Mouse (Mus musculus) splenic B cell, adult 2 months (primary cell): ENCODE results near the gene Psme2b.
A peak's percentile ranks its signal among the peaks of the same experiment; 100 is the strongest.
"Not testable (repeated sequence)": the region's sequence is repeated elsewhere in the genome, so short reads cannot be mapped to it uniquely, and the experiment has no call there.

Experiments
- DNase-seq: peaks from one replicate; pipeline ENCODE4 v3.0.0-alpha.2; 2011; ENCODE audit warnings: low read depth, low spot score
- H3K27me3 ChIP-seq: 2 replicates; pipeline ENCODE4 v1.6.1; 2012; ENCODE audit warnings: mild to moderate bottlenecking, low read length, moderate library complexity, mixed read lengths; ENCODE audit not compliant: control insufficient read depth, poor library complexity, insufficient read depth, severe bottlenecking
- H3K36me3 ChIP-seq: 2 replicates; pipeline ENCODE4 v1.6.1; 2012; ENCODE audit warnings: mild to moderate bottlenecking, low read length, moderate library complexity, mixed read lengths; ENCODE audit not compliant: control insufficient read depth, poor library complexity, insufficient read depth, severe bottlenecking

Gene Psme2b

GRCm38 (mm10) chr11:48928068-48928467 is 17.9 kb downstream of the Psme2b start:
- not testable (repeated sequence) for H3K36me3 ChIP-seq, H3K27me3 ChIP-seq, DNase-seq

DNA sequence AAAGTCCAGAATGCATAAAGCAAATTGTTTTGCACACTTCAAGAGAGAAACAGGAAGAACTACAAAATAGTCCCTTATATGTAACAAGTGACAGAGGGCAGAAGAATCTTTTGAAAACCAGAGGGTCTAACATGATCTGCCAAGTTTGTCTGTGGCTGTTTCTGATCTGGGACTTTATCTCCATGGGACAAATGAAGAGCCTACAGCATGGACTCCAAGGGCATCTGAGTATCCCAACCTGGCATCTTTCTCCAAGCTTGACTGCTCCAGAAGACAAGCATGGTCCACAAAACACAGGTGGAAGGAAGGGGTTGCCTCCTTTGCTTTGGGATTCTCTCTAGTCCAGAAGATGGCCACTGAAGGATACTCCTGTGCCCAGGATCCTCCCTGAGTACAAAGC is 19.6 kb downstream of the Psme2b start:
- H3K27me3 ChIP-seq, DNase-seq, H3K36me3 ChIP-seq: not testable (repeated sequence)

GRCm38 (mm10) chr11:48923818-48924217 is 22.2 kb downstream of the Psme2b start:
- DNase-seq, H3K27me3 ChIP-seq, H3K36me3 ChIP-seq: not testable (repeated sequence)

DNA sequence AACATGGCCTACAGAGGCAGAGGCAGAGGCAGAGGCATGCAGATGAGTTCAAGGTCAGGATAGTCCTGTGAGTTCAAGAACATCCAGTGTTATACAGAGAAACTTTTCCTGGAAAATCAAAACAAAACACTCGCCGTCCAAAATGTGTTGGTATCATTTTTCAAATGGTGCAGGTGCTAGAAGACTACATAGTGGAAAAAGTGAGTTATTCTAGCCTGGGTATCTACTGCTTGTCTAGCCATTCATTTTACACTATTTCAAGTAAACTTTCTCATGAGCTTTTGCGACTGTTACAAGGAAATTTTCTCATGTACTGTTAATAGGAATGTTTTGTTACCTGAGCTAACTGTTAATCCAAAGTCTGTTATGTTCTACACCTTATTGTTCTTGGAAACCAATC is 27.6 kb downstream of the Psme2b start:
- DNase-seq = no peak
- Histone ChIP-seq H3K36me3 (no peaks in the 10 kb centered on the region), H3K27me3 (no peaks in the 10 kb centered on the region)

- Histone ChIP-seq H3K27me3 (no peaks in the 10 kb centered on the region), H3K36me3 (no peaks in the 10 kb centered on the region)
- DNase-seq = peak; percentile 64
These were observed 32.4 kb downstream of the Psme2b start for GRCm38 (mm10) chr11:48913611-48914010.

- Histone ChIP-seq H3K27me3 (no peaks in the 10 kb centered on the region), H3K36me3 (no peaks in the 10 kb centered on the region)
- no peak for DNase-seq
These were observed 37.5 kb downstream of the Psme2b start for GRCm38 (mm10) chr11:48908459-48908858.

DNA sequence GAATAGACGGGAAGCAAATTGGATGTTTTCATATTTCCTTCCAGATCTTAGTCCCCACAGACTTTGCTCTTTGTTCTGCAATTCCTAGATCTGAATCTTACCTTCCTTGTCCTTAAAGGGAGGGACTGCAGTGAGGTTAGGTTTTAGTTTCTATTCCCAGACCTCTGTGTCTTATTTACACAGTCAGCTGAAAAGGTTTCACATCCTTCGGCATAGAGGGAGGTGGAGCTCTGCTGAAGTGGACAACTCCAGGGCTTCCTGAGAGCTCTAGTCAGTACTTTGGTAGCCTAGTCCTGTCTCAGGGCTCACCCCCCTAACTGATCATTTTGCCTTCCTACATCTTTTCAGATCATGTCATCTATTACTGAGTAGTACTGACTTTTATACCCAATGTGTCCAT is 44.0 kb downstream of the Psme2b start, which contains the start of gene Gm5431:
Gene Gm5431 (minus strand): TSS at position 194 of the 400 bp plus-strand sequence.
- peak; percentile 62 for DNase-seq
- H3K36me3 ChIP-seq = no peaks in the 10 kb centered on the region
- no peaks in the 10 kb centered on the region for H3K27me3 ChIP-seq

DNA sequence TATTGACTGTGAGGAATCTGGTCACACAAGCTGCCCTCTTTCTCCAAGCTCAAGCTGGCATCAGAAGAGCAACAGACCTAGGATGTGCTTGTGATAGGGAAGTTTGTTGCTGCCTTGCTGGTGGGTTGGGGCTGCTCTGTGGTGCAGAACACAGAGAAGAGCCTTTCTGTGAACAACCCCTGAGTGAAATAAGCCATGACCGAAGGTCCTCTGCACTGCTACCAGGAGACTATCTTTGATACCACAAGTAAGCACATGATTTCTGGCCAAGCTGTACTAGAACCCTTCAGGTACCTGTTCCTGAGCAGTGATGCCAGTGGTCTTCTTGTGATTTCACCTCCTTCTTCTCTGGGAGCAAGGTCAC is 44.4 kb downstream of the Psme2b start:
- DNase-seq = peak; percentile 68
- not testable (repeated sequence) for H3K36me3 ChIP-seq

DNA sequence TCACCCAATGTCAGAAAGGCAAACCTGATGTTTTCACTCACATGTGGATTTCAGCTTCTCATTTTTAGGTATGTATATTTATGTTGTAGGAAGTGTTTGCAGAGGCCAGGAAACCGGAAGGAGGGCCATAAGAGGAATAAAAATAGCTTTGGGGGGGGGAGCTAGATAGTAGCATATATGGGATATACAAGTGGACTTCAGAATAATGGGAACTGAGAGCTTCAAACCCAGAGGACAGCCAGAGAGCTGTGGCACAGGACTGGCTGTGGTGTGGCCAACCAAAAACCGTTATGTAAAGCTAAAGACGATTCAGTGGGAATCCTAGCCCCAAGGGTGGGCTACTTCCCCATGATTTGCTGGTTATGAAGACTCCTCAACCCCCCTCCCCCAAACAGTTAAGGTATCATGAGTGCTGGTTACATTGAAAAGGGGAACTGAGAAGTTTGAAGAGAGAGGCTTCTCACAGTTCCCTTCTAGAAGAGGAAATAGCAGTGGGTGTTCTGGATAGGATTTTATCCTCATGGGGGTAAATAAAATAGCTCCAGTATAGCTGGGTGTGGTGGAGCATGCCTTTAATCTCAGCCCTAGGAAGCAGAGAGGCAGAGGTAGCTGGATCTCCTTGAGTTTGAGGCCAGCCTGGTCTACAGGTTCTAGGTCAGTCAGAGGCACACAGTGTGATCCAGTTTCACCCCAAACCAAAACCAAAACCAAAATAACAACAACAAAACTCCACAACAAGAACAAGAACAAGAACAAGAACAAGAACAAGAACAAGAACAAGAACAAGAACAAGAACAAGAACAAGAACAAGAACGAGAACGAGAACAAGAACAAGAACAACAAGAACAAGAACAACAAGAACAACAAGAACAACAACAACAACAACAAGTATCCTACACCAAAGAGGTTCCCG is 45.1 kb downstream of the Psme2b start:
- H3K36me3 ChIP-seq, H3K27me3 ChIP-seq: not testable (repeated sequence)
- peak; percentile 79 for DNase-seq

More for the DNA sequence above, 44.4 kb downstream of the Psme2b start:
- H3K27me3 ChIP-seq = not testable (repeated sequence)

- DNase-seq = no peak
- no peaks in the 10 kb centered on the region for H3K27me3 ChIP-seq
These were observed 47.1 kb downstream of the Psme2b start for GRCm38 (mm10) chr11:48898812-48899431.

More at GRCm38 (mm10) chr11:48898812-48899431, 47.1 kb downstream of the Psme2b start:
- H3K36me3 ChIP-seq = no peaks in the 10 kb centered on the region
